Mouse (Mus musculus): ENCODE results near the gene Zfp658.

The Zfp658 gene

GRCm38 (mm10) chr7:43562006-43562633 lies at the start of gene Zfp658:
Gene Zfp658, plus strand, starts transcription at chr7:43562256.
- peak; percentile 54 to 56 for DNase-seq (ENCODE audit: low spot score in 2 of 2)

GRCm38 (mm10) chr7:43512519-43512918 lies 49.5 kb upstream of the Zfp658 start:
- DNase-seq (ENCODE audit: low spot score in 2 of 2), result no peak

- DNase-seq (ENCODE audit: low spot score in 2 of 2), result no peak
Measured at GRCm38 (mm10) chr7:43515076-43515475, 47.0 kb upstream of the Zfp658 start.

- no peak for DNase-seq (ENCODE audit: low spot score in 2 of 2)
Measured at GRCm38 (mm10) chr7:43518341-43518740, 43.7 kb upstream of the Zfp658 start.

GRCm38 (mm10) chr7:43522776-43523175 lies 39.3 kb upstream of the Zfp658 start:
- no peak for DNase-seq (ENCODE audit: low spot score in 2 of 2)

- DNase-seq (ENCODE audit: low spot score in 2 of 2), result no peak
Measured at GRCm38 (mm10) chr7:43525313-43525712, 36.7 kb upstream of the Zfp658 start.

GRCm38 (mm10) chr7:43530216-43530785 lies 31.8 kb upstream of the Zfp658 start:
- DNase-seq (ENCODE audit: low spot score in 2 of 2), result no peak

- no peak for DNase-seq (ENCODE audit: low spot score in 2 of 2)
Measured at GRCm38 (mm10) chr7:43532936-43533505, 29.0 kb upstream of the Zfp658 start.

GRCm38 (mm10) chr7:43538524-43538923 lies 23.5 kb upstream of the Zfp658 start:
- DNase-seq (ENCODE audit: low spot score in 2 of 2), result no peak

GRCm38 (mm10) chr7:43544225-43544977 lies 17.7 kb upstream of the Zfp658 start, which contains the start of gene Cd33:
Gene Cd33, minus strand, starts transcription at chr7:43544428.
- DNase-seq (ENCODE audit: low spot score in 2 of 2), result no peak

- no peak for DNase-seq (ENCODE audit: low spot score in 2 of 2)
Measured at GRCm38 (mm10) chr7:43545656-43546545, 16.2 kb upstream of the Zfp658 start.

GRCm38 (mm10) chr7:43547666-43548065 lies 14.4 kb upstream of the Zfp658 start:
- DNase-seq (ENCODE audit: low spot score in 2 of 2), result no peak

GRCm38 (mm10) chr7:43548206-43548605 lies 13.8 kb upstream of the Zfp658 start:
- DNase-seq (ENCODE audit: low spot score in 2 of 2), result no peak

- DNase-seq (ENCODE audit: low spot score in 2 of 2), result peak in 1 of 2 experiments; percentile 30
Measured at GRCm38 (mm10) chr7:43553153-43553552, 8.9 kb upstream of the Zfp658 start.

GRCm38 (mm10) chr7:43554550-43554949 lies 7.5 kb upstream of the Zfp658 start:
- no peak for DNase-seq (ENCODE audit: low spot score in 2 of 2)

GRCm38 (mm10) chr7:43555351-43555750 lies 6.7 kb upstream of the Zfp658 start:
- no peak for DNase-seq (ENCODE audit: low spot score in 2 of 2)

GRCm38 (mm10) chr7:43556901-43557300 lies 5.2 kb upstream of the Zfp658 start:
- DNase-seq (ENCODE audit: low spot score in 2 of 2), result no peak

- DNase-seq (ENCODE audit: low spot score in 2 of 2), result peak in 1 of 2 experiments; percentile 23
Measured at GRCm38 (mm10) chr7:43562651-43563070, 605 bp downstream of the Zfp658 start.

GRCm38 (mm10) chr7:43563300-43563699 lies 1.2 kb downstream of the Zfp658 start:
- no peak for DNase-seq (ENCODE audit: low spot score in 2 of 2)

GRCm38 (mm10) chr7:43571216-43571615 lies 9.2 kb downstream of the Zfp658 start:
- no peak for DNase-seq (ENCODE audit: low spot score in 2 of 2)

- peak; percentile 66 to 72 for DNase-seq (ENCODE audit: low spot score in 2 of 2)
Measured at GRCm38 (mm10) chr7:43579440-43580171, 17.6 kb downstream of the Zfp658 start, which contains the start of gene Zfp719. Gene Zfp719, plus strand, starts transcription at chr7:43579610.
